Mouse (Mus musculus): ENCODE results near the gene Mettl2. TPM values are rescaled to one million over a fixed set of nuclear protein-coding genes. Genes with fewer than 3 reads are reported as not detected.
"Not testable (repeated sequence)": the region's sequence is repeated elsewhere in the genome, so short reads cannot be mapped to it uniquely, and the experiment has no call there.

The Mettl2 gene
- 1 to 10 TPM; 7.8 to 8.1 (median 8.0) TPM for total RNA-seq (2022)

DNA sequence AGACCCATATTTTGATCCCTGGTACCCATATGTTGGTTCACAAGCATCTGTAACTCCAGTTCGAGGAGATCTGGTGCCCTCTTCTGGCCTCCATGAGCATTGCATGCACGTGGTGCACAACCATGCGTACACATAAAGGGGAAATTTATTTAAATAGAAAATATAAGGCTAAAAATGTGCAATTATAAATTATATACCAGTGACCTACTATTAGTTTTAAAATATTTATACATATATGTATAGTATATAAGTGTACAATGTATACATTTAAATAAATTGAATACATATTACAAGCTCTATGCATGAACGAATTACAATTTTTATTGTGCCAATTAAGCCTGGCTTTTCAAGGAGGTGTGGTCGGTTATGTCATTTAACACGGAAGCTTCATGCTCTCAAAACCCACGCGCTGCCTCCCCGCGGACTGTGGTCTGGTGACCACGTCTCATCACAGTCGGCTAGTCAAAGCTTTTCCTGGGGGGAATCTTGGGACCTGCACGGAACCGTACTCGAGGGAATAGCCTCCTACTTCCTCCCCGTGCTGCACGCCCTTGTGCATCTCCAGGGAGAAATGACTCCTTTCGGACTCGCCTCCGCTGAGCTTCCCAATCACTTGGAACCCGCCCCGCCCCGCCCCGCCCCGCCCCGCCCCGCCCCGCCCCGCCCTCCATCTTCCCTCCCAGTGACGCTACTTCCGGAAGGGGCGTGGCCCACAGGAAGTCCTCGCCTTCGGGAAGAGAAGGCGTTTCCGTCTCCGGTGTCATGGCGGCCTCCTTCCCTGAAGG lies at the start of gene Mettl2:
TSS of gene Mettl2 (plus strand) at position 691 of the 785 bp plus-strand sequence.
- peak; percentile 43 to 68 for DNase-seq (ENCODE audit: low spot score in 2 of 2)

DNA sequence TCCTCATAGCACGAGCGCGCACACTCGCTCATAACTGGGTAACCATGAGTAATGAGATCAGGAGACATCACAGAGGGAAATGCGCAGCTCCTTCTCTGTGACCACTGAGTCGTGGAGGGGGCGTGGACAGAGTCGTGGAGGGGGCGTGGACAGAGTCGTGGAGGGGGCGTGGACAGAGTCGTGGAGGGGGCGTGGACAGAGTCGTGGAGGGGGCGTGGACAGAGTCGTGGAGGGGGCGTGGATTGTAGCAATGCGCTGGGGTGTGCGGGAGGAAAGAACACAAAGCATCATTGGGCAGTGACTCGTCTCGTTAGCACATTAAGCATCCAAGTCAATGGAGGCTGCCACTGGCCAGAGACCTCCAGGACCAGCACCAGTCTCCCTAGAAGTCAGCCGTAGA lies 13.8 kb upstream of the Mettl2 start:
- DNase-seq (ENCODE audit: low spot score in 2 of 2), result not testable (repeated sequence)

DNA sequence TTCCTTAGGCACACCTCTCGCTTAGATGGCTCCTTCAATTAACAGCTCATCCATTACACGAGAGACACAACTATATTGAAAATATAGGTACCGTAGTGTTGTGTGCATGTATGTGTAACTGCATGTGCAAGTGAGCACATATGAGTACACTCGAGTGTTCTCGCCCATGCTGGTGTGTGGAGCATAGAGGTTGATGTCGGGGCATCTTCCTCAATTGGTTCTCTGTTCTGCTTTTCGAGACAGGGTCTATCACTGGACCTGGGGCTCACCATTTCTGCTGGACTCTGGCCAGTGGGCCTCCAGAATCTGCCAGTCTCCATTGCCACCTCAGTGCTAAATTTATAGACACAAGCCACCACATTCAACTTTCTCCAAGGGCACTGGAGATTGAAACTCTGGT lies 8.4 kb upstream of the Mettl2 start:
- DNase-seq (ENCODE audit: low spot score in 2 of 2), result no peak

DNA sequence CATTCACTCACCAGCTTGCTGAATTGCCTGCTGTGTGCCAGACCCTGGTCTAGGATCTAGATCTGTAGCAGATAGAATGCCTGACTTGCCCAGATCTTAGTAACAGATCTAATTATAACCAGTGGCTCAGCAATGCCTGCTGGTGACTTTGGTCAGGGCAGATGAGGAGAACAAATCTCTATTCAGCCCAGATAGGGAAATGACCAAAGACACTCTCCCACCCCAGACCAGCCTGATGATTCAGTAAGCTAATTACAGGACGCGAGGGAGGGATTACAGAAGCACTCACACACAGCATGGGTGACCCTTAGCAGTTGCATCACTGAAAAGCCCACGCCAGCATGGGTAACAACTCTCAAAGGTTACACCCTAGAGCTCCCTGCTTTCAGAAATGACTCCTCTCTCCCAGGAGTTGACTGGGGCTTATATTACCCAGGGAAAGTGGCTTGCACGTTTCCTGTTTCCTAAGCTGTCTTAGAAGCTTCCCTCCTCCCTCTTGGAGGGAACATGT lies 5.6 kb upstream of the Mettl2 start:
- DNase-seq (ENCODE audit: low spot score in 2 of 2), result no peak

DNA sequence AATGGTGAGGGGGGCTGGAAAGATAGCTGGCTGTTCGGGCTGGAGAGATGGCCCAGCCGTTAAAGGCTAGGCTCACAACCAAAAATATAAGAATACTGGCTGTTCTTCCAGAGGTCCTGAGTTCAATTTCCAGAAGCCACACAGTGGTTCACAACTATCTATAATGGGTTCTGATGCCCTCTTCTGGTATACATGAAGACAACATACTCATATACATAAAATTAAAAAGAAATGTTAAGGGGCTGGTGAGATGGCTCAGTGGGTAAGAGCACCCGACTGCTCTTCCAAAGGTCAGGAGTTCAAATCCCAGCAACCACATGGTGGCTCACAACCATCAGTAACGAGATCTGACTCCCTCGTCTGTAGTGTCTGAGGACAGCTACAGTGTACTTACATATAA lies 4.4 kb upstream of the Mettl2 start:
- not testable (repeated sequence) for DNase-seq (ENCODE audit: low spot score in 2 of 2)

DNA sequence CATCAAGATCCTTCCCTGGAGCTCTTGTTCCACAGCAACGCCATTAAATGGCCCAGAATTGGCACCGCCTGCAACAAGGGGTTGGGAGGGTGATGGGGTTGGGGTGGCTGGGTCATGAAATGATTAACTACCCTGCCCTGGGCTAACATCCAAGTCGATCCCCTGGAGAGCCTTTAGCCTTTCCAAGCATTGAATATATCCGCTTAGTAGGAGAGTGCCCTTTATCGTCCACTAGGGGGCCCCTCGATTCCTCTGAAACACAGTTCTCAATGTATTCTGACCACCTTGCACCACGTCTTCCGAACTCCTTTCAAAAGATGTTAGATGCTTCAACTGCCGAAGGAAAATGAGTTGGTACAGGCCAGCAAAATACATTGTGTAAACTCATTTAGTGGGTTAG lies 2.2 kb upstream of the Mettl2 start:
- DNase-seq (ENCODE audit: low spot score in 2 of 2), result no peak

DNA sequence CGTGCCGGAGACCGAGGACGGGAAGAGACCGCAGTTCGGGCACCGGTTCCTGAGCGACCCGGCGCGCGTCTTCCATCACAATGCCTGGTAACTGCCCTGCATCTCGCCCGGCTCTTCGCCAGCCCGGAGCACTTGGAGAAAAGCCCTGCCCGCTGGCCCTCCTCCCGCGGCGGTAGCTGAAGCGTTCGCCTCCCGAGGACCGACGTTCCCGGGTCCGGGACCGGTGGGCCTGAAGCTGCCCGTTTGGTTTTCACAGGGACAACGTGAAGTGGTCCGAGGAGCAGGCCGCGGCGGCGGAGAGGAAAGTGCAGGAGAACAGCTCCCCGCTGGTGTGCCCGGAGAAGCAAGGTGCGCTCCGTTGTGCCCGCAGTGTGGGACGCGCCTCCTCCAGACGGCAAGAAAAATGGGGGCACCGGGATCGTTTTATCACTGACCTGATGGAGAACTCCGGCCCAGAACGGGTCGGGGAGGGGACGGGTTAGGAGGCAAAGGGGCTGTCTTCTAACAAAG lies 350 bp downstream of the Mettl2 start:
- DNase-seq (ENCODE audit: low spot score in 2 of 2), result no peak

DNA sequence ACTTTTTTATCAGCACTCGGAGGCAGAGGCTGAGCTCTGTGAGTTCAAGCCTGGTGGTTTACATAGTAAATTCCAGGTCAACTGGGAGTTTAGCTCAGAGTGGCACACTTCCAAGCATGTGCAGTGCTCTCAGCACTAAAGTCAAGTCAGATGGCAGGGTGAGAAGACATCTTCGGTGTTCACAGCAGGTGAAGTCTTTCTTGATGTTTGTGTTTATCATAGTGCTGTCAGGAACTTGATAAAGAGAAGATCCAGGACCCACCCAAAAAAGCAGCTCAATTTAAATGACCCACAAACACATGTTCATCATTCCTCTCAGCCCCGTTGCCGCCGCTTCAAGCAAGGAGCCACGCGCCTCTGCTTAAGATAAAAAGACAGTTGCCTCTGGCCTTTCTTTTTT lies 9.5 kb downstream of the Mettl2 start:
- no peak for DNase-seq (ENCODE audit: low spot score in 2 of 2)

DNA sequence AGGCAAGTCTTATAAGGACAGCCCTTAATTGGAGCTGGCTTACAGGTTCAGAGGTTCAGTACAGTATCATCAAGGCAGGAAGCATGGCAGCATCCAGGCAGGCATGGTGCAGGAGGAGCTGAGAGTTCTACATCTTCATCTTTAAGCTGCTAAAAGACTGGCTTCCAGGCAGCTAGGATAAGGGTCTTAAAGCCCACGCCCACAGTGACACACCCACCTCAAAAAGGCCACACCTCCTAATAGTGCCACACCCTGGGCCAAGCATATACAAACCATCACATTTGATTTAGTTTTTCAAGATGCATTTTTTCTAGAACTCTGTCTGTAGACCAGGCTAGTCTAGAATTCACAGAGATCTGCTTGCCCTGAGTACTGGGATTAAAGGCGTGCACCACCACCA lies 11.0 kb downstream of the Mettl2 start:
- DNase-seq (ENCODE audit: low spot score in 2 of 2), result not testable (repeated sequence)

DNA sequence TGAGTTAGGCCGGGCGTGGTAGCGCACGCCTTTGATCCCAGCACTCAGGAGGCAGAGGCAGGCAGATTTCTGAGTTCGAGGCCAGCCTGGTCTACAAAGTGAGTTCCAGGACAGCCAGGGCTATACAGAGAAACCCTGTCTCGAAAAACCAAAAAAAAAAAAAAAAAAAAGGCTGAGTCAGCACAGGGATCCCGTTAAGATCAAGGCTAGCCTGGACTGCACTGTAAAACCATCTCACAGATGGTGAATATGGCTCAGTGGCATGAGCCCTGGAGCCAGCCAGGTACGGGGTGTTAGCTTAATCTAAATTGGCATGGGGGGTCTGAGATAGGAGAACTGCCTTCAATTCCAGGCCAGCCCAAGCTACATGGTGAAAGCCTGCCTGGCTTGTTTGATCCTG lies 14.3 kb downstream of the Mettl2 start:
- DNase-seq (ENCODE audit: low spot score in 2 of 2), result not testable (repeated sequence)

DNA sequence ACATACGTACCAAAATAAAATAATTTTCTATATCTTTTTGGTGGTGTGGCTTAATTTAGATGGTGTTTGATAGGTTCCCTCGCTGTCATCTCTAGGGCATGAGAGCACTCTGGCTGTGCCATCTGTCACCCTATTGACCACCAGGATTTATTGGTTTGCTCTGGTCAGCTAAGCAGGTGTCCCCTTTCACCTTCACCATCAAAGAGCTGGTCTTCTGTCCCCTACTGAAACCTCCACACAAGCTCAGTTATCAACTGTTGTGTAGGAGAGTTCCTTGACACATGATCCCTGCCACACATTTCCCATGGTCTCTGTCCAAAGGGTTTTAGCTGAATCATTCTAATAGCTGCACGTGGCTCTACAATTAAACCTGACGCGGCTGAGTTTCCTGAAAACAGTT lies 14.9 kb downstream of the Mettl2 start:
- no peak for DNase-seq (ENCODE audit: low spot score in 2 of 2)

DNA sequence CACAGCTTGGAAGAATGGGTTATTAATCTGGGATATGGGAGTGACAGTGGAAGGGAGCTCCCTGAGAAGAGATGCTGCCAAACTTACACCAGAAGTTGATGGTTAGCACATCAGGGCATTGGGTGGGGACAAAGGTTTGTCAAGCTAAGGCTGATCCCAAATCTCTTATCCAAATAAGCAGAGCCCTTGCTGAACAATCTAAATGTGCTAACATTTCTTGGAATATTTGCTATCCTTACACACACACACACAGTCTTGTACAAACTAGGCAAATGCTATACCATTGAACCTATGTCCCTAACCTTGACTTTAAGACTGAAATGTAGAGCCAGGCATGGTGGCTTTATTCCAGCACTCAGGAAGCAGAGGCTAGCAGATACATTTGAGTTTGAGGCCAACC lies 17.3 kb downstream of the Mettl2 start:
- no peak for DNase-seq (ENCODE audit: low spot score in 2 of 2)

DNA sequence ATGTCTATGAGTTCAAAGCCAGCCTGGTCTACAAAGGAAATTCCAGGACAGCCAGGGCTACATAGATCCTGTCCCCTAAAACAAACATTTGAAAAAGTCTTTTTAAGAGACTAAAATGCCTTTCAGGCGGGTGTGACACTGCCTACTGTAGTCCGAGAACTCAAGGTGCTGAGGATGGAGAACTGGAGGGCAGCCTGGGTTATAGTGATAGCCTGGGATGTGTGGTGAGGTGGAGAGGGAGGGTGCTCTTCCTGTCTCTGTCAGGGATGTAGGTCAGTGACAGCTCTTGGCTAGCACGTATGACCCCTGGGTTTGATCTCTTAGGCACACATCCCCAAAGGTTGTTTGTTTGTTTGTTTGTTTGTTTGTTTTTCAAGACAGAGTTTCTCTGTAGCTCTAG lies 17.9 kb downstream of the Mettl2 start:
- no peak for DNase-seq (ENCODE audit: low spot score in 2 of 2)

DNA sequence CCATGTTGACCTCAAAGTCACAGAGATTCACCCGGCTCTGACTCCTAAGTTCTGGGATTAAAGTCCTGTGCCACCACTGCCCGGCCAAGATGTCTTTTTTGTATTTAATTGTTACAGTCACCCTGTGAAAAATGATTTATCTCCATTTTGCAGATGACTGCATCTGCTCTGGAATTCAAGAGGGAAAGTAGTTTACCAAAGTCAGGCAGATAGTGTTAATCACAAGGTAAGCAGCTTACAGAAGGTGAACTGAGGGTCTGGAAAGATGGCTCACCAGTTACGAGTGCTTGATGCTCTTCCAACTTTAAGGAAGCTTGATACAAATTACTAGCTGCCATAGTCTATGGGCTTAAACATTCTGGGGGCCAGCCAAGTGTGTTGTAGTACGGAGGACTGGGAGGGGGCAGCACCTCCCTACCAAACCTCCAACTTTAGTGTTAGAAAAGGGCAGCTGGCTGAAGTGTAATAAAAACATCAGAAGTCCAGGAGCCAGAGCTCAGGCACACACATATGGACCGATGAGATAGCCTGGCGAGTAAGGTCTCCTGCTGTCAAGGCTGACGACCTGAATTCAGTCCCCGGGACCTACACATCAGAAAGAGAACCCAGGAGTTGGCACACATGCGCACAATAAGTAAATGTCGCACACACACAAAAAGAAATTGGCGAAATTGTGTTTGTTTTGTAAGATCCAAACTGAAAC lies 18.4 kb downstream of the Mettl2 start:
- no peak for DNase-seq (ENCODE audit: low spot score in 2 of 2)

DNA sequence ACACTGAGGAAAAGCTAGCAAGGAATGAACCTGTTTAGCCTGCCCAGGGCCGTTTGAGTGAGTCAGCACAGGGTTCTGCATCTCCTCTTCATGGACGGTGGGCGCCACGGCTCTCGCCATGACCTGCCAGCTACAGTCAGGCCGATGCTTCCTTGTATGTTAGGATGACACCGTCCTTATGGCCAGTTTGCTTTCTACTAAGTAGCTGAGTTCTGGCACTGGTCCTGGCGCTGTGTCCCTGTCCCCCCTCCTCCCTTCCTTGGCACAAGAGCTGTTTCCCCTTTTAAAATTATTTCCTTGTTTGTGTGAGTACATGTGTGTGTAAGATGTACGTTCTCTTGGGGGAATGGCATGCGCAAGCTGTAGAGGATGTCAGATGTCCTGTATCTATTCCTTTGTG lies 19.0 kb downstream of the Mettl2 start:
- no peak for DNase-seq (ENCODE audit: low spot score in 2 of 2)

DNA sequence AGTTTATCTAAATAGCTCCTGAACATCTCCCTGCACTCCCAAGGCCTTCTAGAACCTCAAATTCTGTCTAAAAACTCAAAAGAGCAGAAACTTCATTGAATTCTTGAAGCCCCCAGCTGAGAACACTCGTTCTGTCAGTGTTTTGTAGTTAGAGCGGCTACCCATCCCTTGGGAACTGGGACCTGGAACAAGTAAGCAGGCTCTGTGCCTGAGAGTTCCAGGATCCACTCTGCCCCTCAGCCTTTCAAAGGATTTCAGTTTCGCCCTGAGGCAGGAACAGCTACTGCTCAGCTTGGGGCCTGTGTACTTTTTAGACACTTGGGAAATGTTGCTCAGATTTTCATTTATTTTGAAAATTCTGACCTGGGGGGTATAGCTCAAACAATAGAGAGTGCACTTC lies 20.4 kb downstream of the Mettl2 start, which contains the start of gene Gm10842:
TSS of gene Gm10842 (plus strand) at position 301 of the 400 bp plus-strand sequence.
- DNase-seq (ENCODE audit: low spot score in 2 of 2), result no peak

DNA sequence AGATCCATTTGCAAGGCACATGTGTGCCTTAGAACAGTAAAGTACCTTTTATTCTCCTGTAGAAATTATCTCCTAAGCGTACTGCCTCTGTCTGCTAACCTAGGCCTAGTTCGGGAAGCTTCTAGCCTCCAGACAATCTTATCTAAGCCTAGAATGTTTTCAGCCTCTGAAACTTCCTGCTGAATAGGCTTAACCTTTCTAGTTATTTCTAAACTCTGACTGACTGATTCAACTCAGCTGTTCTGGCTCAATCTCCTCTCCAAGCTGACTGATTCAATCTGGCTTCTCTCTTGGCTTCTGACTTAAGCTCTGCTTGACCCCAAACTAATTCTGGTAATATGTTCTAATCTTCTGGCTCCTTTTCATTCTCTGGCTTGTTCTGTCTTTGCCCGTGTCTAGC lies 23.1 kb downstream of the Mettl2 start:
- no peak for DNase-seq (ENCODE audit: low spot score in 2 of 2)

DNA sequence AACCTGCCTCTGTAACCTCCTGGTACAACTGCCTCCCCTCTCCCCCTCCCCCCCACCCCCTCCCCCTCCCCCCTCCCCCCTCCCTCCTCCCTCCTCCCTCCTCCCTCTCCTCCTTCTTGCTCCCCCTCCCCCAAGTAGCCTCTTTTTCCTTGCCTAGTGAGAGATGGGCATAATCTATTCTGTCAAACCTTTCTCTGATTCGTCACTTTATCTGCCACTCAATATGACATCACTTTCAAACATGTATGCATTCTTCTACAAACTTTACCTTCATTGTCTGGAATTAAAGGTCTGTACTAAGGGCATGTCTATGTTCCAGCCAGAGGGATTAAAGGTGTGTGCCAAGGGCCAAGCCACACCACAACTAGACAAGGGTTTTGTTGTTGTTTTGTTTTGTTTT lies 23.5 kb downstream of the Mettl2 start:
- no peak for DNase-seq (ENCODE audit: low spot score in 2 of 2)

DNA sequence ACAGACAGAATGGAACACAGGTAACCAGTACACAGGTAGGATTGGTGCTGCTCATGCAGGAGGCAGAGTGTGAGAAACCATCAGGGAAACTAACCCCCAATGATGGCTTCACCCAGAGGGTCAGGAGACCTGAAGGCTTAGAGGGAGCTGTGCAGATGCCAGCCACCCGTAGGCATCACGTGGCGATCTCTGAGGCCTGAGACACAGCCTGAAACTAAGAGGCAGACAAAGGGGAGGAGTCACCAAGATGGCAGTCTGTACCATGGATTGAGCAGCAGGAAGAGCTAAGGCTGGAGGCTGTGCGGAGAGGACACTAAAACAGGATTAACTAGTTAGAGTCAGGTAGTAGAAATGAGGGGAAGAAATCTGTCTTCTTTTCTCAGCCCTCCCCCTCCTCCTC lies 24.5 kb downstream of the Mettl2 start:
- DNase-seq (ENCODE audit: low spot score in 2 of 2), result no peak

DNA sequence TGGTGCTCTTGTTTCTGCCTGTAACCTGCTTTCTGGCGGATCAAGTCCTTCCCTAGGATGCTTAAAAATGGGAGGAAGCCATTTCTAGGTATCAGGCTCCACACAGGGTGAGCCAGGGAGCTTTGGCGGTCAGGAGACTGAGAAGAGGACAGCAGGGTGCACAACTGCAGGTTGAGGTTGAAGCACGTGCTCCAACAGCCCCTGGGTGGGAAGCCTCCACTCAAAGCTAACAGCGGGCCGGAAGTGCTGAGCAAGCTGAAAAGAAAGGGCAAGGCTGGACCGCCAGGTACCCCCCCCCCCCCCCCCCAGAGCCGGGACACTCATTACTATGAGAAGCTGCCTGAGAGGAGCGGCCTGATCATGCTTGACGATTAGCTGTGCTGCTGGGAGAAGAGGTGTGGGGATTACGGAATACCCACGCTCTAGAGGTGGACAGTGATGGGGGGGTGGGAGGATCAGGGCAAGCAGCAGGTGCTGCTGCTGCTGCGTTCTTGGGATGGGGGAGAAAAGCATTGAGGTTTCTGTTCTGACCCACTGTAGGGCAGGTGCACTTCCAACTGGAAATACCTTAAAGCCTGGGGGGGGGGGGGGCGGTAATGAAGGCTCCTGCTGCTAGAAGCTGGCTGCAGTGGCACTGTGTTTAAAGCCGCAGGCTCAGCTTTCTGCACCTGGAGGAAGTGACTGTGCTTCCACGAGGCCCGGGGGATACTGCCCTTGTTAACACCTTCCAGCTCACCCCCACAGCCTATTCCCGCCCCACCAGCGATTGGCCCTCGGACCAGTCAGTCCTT lies 25.2 kb downstream of the Mettl2 start:
- no peak for DNase-seq (ENCODE audit: low spot score in 2 of 2)

DNA sequence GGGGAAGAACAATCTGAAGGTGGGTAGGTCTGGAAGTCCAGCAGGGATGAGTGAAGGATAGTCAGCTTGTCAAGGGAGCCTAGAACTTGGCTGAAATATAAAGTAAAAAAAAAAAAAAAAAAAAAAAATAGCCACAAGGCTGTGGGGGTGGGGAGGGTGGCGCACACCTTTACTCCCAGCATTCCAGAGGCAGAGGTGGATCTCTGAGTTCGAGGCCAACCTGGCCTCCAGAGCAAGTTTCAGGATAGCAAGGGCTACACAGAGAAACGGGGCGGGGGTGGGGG lies 25.7 kb downstream of the Mettl2 start:
- no peak for DNase-seq (ENCODE audit: low spot score in 2 of 2)

DNA sequence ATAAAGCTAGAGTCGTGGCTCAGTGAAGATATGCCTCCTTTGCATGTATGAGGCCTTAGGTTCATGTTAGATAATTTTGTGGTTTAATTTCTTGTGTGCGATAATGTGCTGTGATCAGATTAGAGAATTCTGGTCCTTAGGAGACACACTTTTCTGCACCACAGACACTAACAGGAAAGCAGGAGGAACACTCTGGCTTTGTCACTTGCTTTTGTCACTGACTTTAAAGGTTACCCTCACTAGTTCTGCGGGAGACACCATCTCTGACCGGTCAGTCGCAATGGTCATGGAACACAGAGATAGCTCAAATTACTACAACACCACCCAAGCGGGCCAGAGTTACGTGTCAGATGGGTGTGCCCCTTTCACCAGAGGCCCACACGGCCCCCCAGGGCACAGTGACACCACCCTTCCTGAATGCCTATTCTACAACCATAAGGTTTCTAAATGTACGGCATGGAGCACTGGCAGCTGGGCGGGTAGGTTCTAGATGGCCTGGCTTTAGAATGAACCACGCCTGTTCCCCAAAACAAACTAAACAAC lies 26.2 kb downstream of the Mettl2 start:
- no peak for DNase-seq (ENCODE audit: low spot score in 2 of 2)

Data from gastrocnemius, adult 8-10 months (tissue).